Mouse (Mus musculus) left cerebral cortex, adult 9 months (tissue): ENCODE results near the gene Xk.
A peak's percentile ranks its signal among the peaks of the same experiment; 100 is the strongest.
"Not testable (repeated sequence)": the region's sequence is repeated elsewhere in the genome, so short reads cannot be mapped to it uniquely, and the experiment has no call there.

Source experiments
- DNase-seq, 2 experiments: peaks; one replicate each; pipeline ENCODE4 v3.0.0; 2022; ENCODE audit warnings: low spot score in 2 of 2

Xk gene

GRCm38 (mm10) chrX:9316457-9316856, 43.9 kb downstream of the Xk start:
- not testable (repeated sequence) for DNase-seq

- DNase-seq, result not testable (repeated sequence)
Measured at GRCm38 (mm10) chrX:9327954-9328353, 55.4 kb downstream of the Xk start.

DNA sequence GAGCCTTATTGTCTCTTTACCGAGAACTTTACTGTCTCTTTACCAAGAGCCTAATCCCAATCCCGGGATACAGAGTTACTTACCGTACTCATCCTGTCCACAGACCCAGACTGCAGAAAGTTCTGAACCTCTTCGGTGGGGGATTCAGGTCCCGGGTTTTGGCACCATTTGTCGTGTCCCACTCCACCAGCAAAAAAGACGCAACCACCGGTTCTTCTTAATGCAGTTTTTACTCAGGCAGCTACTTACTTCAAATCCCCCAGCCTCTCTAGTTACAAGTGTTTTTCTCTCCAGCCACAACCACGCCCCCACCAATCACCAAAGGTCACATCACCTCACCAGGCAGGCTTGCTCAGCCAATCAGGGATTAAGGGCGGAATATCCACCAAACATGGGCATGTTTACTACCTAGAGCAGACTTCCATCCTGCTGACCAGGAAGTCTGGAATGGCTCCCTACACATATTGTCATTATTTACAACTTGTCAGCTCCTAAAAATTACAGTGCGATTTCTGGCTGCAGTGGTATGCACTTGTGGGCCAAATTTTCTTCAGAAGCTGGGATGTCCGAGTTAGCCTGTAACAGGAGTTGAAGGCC, 59.9 kb downstream of the Xk start:
- DNase-seq, result not testable (repeated sequence)

GRCm38 (mm10) chrX:9333035-9333434, 60.5 kb downstream of the Xk start:
- DNase-seq, result peak in 1 of 2 experiments; percentile 33

- not testable (repeated sequence) for DNase-seq
Measured at GRCm38 (mm10) chrX:9334996-9335395, 62.4 kb downstream of the Xk start.

DNA sequence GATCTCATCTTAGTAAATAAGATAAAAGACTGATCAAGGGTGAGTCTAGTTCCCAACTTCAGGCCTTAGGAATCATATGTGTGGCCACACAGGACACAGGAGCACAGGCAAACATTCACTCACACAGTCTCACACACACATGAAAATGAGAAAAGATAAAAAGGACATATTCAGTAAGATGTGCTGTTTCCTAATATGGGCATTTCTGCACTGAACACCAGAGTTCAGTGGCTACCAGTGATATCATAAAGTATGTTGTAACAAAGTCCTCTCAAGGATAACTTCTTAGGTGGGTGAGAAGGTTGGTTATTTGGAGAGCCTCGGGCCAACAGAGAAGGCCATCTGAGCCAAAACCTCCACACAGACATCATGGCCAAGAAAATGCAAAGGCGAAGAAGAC, 77.8 kb downstream of the Xk start, which contains the start of gene H2al1k:
H2al1k (plus strand) TSS at position 301 of the 400 bp plus-strand sequence.
- DNase-seq, result not testable (repeated sequence)
